Mouse (Mus musculus): Measurements from ENCODE around the gene Copa. TPM values are rescaled to one million over a fixed set of nuclear protein-coding genes. Genes with fewer than 3 reads are reported as not detected.

Gene Copa
- polyA plus RNA-seq, 1 experiment, result 163 TPM

DNA sequence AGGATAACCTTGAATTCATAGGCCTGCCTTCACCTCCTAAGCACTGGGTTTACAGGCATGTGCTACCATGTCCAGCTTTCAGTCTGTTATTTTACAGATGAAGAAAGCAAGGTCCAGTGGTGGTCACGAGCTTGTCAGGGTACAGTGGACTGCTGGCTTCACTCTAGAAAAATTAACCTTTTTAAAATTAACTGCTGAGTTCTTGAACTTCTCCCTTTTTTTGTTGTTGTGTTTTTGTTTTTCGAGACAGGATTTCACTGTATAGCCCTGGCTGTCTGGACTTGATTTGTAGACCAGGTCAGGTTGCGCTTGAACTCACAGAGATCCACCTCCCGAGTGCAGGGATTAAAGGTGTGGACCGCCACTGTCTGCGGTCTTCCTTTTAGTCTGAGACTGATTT, 80.6 kb downstream of the Copa start:
- Histone ChIP-seq H3K36me3 (ENCODE audit: control insufficient read depth, insufficient read depth, low read length, poor library complexity, severe bottlenecking) (peaks cover 18% of the 10 kb centered on the region), H3K9me3 (replicated peaks; ENCODE audit: control insufficient read depth, insufficient read depth, low read length, poor library complexity, severe bottlenecking) (no peaks in the 10 kb centered on the region), H3K4me1 (ENCODE audit: control insufficient read depth, insufficient read depth, low read length) (no peaks in the 10 kb centered on the region), H3K4me3 (ENCODE audit: low read depth, low read length) (no peak overlapping the region), H3K9ac (ENCODE audit: low read depth, poor library complexity, severe bottlenecking) (no peak overlapping the region), H3K27ac (ENCODE audit: insufficient read depth, low read length) (no peak overlapping the region), H3K27me3 (ENCODE audit: control insufficient read depth, insufficient read depth, low read length, poor library complexity, severe bottlenecking) (no peaks in the 10 kb centered on the region)
- TF ChIP-seq CTCF (IDR thresholded peaks at IDR 0.05; ENCODE audit: low read depth, low read length), result no peak
- TF ChIP-seq POLR2A (IDR thresholded peaks at IDR 0.05; ENCODE audit: insufficient read depth, low read length), result no peak
- no peak for TF ChIP-seq EP300 (IDR thresholded peaks at IDR 0.05; ENCODE audit: insufficient read depth, low read depth, low read length)

DNA sequence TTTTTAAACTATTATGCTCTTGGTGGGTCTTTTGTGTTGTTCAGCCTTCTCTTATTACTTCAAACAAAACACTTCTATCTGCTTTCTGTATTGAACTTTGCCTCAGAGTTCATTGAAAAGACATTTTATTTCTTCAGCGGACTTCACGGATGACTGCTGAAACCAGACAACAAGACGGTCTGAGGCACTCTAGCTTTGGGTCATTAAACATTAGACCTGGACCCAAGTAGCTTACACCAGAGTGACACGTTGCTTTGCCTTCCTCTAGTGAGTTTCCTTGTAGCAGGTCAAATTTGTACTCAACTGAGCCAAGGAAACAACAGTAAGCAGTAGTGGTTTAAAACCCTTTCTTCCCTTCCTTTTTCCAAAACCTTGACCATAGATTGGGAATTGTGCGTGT, 85.6 kb downstream of the Copa start:
- TF ChIP-seq EP300 (IDR thresholded peaks at IDR 0.05; ENCODE audit: insufficient read depth, low read depth, low read length) (no peak), POLR2A (IDR thresholded peaks at IDR 0.05; ENCODE audit: insufficient read depth, low read length) (no peak), CTCF (IDR thresholded peaks at IDR 0.05; ENCODE audit: low read depth, low read length) (no peak)
- no peak overlapping the region for H3K27ac ChIP-seq (ENCODE audit: insufficient read depth, low read length)
- no peaks in the 10 kb centered on the region for H3K4me1 ChIP-seq (ENCODE audit: control insufficient read depth, insufficient read depth, low read length)
- no peaks in the 10 kb centered on the region for H3K9me3 ChIP-seq (replicated peaks; ENCODE audit: control insufficient read depth, insufficient read depth, low read length, poor library complexity, severe bottlenecking)
- H3K9ac ChIP-seq (ENCODE audit: low read depth, poor library complexity, severe bottlenecking), result no peak overlapping the region
- H3K36me3 ChIP-seq (ENCODE audit: control insufficient read depth, insufficient read depth, low read length, poor library complexity, severe bottlenecking), result peaks cover 42% of the 10 kb centered on the region
- no peaks in the 10 kb centered on the region for H3K27me3 ChIP-seq (ENCODE audit: control insufficient read depth, insufficient read depth, low read length, poor library complexity, severe bottlenecking)
- no peak overlapping the region for H3K4me3 ChIP-seq (ENCODE audit: low read depth, low read length)

DNA sequence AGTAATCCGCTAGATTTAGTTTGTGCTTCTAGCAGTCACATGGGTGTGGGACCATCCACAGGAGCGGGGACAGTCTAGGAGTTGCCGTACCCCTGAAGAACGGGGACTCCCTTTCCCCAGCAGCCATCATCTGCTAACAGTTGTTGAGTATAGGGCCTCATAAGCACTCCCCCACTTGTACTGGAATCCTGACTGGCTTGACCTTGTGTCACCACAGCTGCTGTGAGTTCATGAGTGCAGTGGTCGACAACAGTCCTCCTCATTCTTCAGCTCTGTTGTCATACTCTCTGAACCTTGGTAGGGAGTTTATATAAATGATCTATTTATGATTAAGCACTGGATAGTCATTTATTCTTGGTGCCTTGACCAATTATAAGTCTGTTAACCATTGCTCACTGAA, 87.5 kb downstream of the Copa start:
- Histone ChIP-seq H3K27me3 (ENCODE audit: control insufficient read depth, insufficient read depth, low read length, poor library complexity, severe bottlenecking) (no peaks in the 10 kb centered on the region), H3K4me1 (ENCODE audit: control insufficient read depth, insufficient read depth, low read length) (no peaks in the 10 kb centered on the region), H3K36me3 (ENCODE audit: control insufficient read depth, insufficient read depth, low read length, poor library complexity, severe bottlenecking) (peaks cover 57% of the 10 kb centered on the region), H3K9ac (ENCODE audit: low read depth, poor library complexity, severe bottlenecking) (no peak overlapping the region), H3K9me3 (replicated peaks; ENCODE audit: control insufficient read depth, insufficient read depth, low read length, poor library complexity, severe bottlenecking) (no peaks in the 10 kb centered on the region), H3K27ac (ENCODE audit: insufficient read depth, low read length) (no peak overlapping the region), H3K4me3 (ENCODE audit: low read depth, low read length) (no peak overlapping the region)
- TF ChIP-seq CTCF (IDR thresholded peaks at IDR 0.05; ENCODE audit: low read depth, low read length), result no peak
- TF ChIP-seq POLR2A (IDR thresholded peaks at IDR 0.05; ENCODE audit: insufficient read depth, low read length), result no peak
- no peak for TF ChIP-seq EP300 (IDR thresholded peaks at IDR 0.05; ENCODE audit: insufficient read depth, low read depth, low read length)

Other genes with a start within 250 kb of the Copa start
- not detected in 2 replicates for gene Cd84, start 242.8 kb upstream of the Copa start, polyA plus RNA-seq (2011; ENCODE audit: insufficient read depth, insufficient read length, low read depth, missing spikeins)
- not detected in 2 replicates for gene Gm10521, start 186.9 kb upstream of the Copa start, polyA plus RNA-seq (2011; ENCODE audit: insufficient read depth, insufficient read length, low read depth, missing spikeins)
- gene Slamf6, start 165.0 kb upstream of the Copa start, polyA plus RNA-seq (2011; ENCODE audit: insufficient read depth, insufficient read length, low read depth, missing spikeins), result not detected in 2 replicates
- 29.7 and 33.8 TPM in 2 replicates for gene Vangl2, start 54.1 kb upstream of the Copa start, polyA plus RNA-seq (2011; ENCODE audit: insufficient read depth, insufficient read length, low read depth, missing spikeins)
- not detected in 2 replicates for gene Nhlh1, start 25.0 kb upstream of the Copa start, polyA plus RNA-seq (2011; ENCODE audit: insufficient read depth, insufficient read length, low read depth, missing spikeins)
- 54.2 and 56.2 TPM in 2 replicates for gene Ncstn, start 266 bp downstream of the Copa start, polyA plus RNA-seq (2011; ENCODE audit: insufficient read depth, insufficient read length, low read depth, missing spikeins)
- 82.0 and 83.8 TPM in 2 replicates for gene Pex19, start 44.2 kb downstream of the Copa start, polyA plus RNA-seq (2011; ENCODE audit: insufficient read depth, insufficient read length, low read depth, missing spikeins)
- 98.6 and 103 TPM in 2 replicates for gene Dcaf8, start 65.6 kb downstream of the Copa start, polyA plus RNA-seq (2011; ENCODE audit: insufficient read depth, insufficient read length, low read depth, missing spikeins)
- gene Pea15a, start 124.3 kb downstream of the Copa start, polyA plus RNA-seq (2011; ENCODE audit: insufficient read depth, insufficient read length, low read depth, missing spikeins), result 61.0 and 62.6 TPM in 2 replicates
- 1.7 and 1.8 TPM in 2 replicates for gene Casq1, start 137.3 kb downstream of the Copa start, polyA plus RNA-seq (2011; ENCODE audit: insufficient read depth, insufficient read length, low read depth, missing spikeins)
- gene Atp1a4, start 175.9 kb downstream of the Copa start, polyA plus RNA-seq (2011; ENCODE audit: insufficient read depth, insufficient read length, low read depth, missing spikeins), result not detected in 2 replicates
- 35.4 and 35.8 TPM in 2 replicates for gene Igsf8, start 179.1 kb downstream of the Copa start, polyA plus RNA-seq (2011; ENCODE audit: insufficient read depth, insufficient read length, low read depth, missing spikeins)
- gene Atp1a2, start 215.5 kb downstream of the Copa start, polyA plus RNA-seq (2011; ENCODE audit: insufficient read depth, insufficient read length, low read depth, missing spikeins), result 2.1 and 2.6 TPM in 2 replicates
- not detected in 2 replicates for gene Kcnj9, start 246.8 kb downstream of the Copa start, polyA plus RNA-seq (2011; ENCODE audit: insufficient read depth, insufficient read length, low read depth, missing spikeins)

Data from ES-Bruce4 (cell line).